Mouse (Mus musculus) mouse embryonic stem cell (cell line): Measurements from ENCODE around the gene Scyl3.

Experiments used
- in situ Hi-C, 2 experiments: fragments of 300-500 bp; cut with MboI; formaldehyde crosslinking; loops; 1 replicate in 1 of 2; 3 replicates in 1 of 2; pipeline ENCODE4 v1.14.3; 2019 to 2020; ENCODE audit warnings: low sequenced_read_pairs in 2 of 2, low pct_unique_long_range_greater_than_20kb in 1 of 2, mixed read lengths in 1 of 2; ENCODE audit not compliant: unreplicated experiment in 1 of 2

Scyl3 gene

DNA sequence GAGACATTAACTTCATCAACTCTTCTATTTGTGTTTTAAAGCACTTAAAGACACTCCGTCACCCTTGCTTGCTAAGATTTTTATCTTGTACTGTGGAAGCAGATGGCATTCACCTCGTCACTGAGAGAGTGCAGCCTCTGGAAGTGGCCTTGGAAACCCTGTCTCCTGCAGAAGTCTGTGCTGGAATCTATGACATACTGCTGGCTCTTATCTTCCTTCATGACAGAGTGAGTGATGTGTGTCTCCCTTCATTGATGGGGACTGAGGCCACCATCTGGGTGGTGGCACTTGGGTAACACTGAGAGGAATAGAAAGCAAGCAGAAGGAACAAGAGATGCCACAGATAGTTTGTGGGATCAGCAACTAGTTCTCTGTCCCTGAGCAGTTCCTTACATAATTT, 5.7 kb downstream of the Scyl3 start:
- in situ Hi-C loops = loop anchor here in 1 of 2 experiments (25.0 kb wide), 1 partner anchor 1222 kb away; no protein-coding TSS in a partner anchor

DNA sequence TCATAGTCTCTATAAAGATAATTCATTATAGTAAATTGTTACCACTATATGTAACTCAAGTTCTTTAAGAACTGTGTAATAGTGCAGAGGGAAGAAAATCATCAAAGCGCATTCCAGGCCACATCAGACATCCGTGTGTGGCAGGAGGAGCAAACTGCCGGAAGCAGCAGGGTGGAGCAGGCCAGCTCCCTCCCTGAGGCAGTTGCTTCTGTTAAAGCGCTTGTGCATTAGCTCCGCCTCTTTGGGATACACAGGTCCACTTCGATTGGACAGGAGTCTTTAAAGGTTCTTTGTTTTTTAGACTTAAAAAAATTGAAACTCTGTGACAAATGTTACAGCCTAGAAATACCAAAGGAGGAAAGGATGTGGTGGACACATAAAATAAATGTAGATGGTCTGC, 13.2 kb downstream of the Scyl3 start:
- in situ Hi-C loops = loop anchor here in 1 of 2 experiments (25.0 kb wide), 1 partner anchor 1230 kb away; no protein-coding TSS in a partner anchor

DNA sequence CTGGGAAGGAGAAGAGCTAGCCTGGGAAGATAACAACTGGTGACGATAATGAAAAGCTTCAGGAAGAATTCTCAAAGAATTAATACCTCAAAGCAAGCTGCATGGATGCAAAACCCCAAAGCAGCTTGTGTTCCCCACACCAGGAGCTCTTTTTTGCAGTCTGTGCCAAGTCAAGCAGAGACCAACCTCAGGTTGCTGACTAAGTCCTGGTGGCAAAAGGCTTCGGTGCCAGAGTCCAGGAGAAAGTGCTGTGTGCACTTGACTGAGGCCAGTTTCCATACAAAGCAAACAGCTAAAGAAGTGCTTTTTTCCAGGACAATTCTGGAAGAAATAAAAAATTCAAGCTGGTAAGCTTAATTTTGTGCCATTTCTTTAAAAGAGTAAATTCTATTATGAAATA, 24.5 kb downstream of the Scyl3 start:
- in situ Hi-C loops = no loop called here

DNA sequence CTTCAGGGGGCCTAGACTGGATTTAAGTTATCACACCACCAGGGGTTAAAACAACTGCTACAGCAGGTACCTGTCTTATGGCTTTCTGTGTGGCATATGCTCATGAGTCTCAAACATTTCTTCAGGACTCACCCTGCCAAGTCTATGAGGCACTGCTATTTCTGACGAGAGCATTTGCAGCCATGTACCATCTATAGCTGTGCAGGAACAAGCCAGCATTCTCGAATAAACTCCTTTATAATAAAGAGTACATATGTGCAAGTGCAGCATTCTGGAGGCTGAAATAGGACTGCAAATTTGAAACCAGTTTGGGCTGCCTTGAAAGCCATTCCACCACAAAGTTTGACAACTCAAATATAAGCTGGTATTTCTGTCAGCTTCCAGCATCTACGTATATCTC, 29.1 kb downstream of the Scyl3 start:
- in situ Hi-C loops = no loop called here

DNA sequence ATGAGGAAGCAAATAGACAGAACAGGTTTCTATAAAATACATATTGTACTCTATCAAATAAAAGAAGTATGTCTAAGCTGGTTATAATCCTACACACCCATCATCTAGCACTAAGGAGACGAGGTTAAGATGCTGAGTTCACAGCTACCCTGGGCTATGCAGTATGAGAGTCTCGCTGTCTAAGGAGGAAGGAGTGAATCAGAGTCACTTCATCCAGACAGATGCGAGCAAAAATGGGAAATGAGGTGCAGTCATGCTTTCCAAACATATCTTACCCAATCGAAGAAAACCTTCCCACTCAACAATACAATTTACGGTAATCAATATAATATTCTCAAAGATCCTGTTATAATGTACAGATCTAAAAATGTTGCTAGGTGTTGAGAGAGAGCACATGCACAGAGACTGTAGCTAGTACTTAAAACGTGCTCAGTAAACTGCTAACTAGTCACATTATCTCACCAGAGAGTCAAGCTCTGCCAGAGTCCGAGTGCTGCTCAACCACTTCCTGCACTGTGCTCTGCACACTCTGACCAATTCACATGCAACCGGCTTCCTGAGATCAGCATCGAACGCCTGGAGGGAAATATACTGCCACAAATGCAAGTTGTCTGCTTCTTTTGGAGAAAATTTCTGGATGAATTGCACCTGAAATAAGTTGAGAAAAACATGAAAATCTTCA, 35.2 kb downstream of the Scyl3 start:
- in situ Hi-C loops = no loop called here

DNA sequence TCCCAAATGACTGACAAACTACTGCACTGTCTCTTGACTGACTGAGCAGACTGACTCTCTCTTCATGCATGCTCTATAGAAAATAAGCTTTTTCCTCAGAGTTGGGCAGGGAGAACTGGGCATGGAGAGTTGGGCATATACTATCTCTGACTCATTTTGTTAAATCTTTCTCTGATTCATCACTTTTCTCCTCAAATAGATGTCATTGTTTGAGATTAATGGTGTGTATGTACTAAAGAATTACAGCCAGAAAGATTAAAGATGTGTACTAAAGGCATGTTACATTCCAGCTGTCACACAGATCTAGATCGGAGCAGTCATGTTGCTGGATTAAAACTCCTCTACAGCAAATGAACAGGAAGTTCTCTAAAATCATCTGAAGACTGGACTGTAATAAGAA, 45.6 kb downstream of the Scyl3 start:
- in situ Hi-C loops = no loop called here

DNA sequence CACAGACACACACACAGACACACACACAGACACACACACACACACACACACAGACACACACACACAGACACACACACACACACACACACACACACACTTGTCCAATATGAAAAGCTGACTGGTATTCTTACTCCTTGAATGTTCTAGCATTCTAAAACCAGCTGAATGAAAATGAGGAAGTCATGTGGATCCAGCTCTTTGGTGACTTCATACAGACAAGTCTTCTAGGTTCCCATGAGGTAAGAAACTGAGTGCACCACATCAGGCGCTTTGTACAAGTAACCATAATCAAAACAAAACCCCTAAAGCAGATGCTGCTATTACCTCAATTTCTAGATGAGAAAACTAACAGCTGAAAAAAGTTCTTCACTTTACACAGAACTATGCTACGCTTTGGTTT, 46.2 kb downstream of the Scyl3 start:
- in situ Hi-C loops = loop anchor here in 1 of 2 experiments (25.0 kb wide), 1 partner anchor 1263 kb away; no protein-coding TSS in a partner anchor

DNA sequence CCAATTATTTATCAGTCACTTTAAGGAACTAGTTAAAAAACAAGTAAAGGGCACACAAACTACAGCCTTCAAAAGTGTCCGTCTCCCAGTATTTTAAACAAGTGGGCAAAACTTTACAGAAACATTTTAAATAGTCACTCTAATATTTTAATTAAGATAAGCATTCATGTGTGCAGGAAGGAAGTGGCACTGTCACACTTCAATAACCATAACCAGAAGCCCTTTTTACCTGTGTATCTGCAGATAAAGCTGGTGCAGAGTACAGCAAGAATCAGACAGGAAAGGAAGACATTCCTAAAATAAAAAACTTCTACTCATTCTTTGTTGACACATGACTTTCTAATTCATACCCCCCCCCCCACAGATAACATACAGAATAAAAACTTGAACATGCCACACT, 47.6 kb downstream of the Scyl3 start:
- in situ Hi-C loops = loop anchor here in 1 of 2 experiments (25.0 kb wide), 1 partner anchor 1264 kb away; no protein-coding TSS in a partner anchor

DNA sequence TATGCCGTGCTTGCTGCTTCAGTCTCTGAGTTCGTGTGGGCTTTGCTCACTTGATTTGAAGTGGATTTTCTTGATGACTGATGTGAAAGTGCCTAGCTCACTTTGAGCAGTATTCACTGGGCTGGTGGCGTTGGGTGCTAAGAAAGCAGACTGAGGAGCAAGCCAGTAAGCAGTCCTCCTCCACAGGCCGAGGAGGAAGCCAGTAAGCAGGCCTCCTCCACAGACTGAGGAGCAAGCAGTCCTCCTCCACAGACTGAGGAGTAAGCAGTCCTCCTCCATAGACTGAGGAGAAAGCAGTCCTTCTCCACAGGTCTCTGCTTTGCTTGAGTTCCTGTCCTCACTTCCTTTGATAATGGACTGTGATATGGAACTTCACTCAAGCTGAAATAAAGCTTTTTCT, 63.5 kb downstream of the Scyl3 start:
- in situ Hi-C loops = loop anchor here in 1 of 2 experiments (25.0 kb wide), 1 partner anchor 1280 kb away; no protein-coding TSS in a partner anchor

DNA sequence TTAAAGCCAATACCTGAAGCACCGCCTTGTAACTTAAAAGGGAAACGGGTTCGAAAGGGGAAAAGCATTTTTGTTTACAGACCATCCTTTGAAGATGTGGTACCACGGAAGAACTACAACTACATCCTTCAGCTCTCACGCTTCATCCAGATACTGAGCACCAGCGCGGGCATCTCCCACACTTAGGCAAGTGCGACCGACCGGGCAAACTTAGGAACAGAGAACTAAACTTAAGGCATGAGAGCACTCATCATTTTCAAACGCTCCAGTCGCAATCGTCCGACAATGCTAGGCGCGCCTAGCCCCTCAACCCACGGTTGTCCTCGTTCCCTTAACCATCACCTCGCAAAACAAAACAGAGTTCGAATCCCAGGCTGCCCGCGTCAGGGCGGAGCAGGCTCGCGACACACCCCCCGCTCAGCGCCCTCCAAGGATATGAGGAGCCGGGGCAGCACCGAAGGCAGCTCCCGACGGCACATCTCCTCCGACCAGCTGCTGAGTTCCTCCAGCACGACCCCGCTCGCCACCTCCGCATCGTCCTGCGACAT, 65.3 kb downstream of the Scyl3 start:
- in situ Hi-C loops = loop anchor here in 1 of 2 experiments (25.0 kb wide), 1 partner anchor 1282 kb away; no protein-coding TSS in a partner anchor

DNA sequence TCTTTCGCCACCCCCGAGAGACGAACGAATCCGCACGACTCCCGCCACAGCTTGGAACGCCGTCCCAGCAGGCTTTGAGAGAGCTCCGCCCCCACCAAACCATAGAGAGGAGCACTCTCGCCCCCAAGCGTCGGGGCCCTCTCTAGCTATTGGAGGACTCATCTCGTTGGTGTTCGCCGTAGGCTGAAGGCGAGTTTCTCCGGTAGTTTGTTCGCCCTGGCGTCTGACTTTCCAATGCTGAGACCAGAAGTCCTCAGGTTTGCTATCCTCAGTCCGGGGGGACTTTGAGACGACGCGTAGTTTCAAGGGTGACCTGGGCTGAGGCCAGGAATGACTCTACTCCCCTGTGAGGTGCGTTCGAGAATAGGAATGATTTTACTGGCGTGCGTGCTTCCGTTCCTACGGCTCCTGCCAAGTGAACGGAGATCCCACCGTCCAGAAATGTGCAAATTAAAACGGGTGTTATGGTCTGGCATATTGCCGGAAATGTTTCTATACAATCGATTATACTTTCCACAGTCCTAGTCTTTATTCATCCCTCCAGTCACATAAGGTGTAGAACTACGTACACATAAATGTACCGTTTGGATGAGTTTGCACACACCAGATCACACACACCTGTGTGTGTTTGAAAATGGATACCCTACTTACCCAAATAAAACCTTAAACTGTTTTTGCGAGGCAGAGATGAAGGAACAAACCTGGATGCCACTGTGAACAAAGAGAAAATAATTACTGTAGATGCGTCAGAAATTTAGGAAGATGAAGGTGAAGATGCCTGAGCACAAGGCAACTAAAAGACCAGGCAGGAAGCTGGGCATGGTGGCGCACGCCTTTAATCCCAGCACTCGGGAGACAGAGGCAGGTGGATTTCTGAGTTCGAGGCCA, 66.1 kb downstream of the Scyl3 start, which contains the start of the genes BC055324 and Mettl18:
Gene BC055324 (minus strand): TSS at position 76 of the 888 bp plus-strand sequence.
Gene Mettl18 (plus strand): TSS at position 169 of the 888 bp plus-strand sequence.
- in situ Hi-C loops = loop anchor here in 1 of 2 experiments (25.0 kb wide), 1 partner anchor 1283 kb away; no protein-coding TSS in a partner anchor

DNA sequence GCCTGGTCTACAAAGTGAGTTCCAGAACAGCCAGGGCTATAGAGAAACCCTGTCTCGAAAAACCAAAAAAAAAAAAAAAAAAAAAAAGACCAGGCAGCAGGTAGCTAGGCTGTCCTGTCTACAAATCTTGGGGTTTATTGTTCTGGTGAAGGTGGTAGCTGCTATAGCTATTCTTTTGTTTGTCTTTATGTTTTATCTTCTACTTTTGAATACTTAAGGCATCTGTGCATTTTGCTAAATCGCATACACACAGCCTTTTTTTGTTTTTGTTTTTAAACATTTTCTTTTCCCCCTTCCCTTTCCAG, 66.7 kb downstream of the Scyl3 start:
- in situ Hi-C loops = loop anchor here in 1 of 2 experiments (25.0 kb wide), 1 partner anchor 1283 kb away; no protein-coding TSS in a partner anchor

DNA sequence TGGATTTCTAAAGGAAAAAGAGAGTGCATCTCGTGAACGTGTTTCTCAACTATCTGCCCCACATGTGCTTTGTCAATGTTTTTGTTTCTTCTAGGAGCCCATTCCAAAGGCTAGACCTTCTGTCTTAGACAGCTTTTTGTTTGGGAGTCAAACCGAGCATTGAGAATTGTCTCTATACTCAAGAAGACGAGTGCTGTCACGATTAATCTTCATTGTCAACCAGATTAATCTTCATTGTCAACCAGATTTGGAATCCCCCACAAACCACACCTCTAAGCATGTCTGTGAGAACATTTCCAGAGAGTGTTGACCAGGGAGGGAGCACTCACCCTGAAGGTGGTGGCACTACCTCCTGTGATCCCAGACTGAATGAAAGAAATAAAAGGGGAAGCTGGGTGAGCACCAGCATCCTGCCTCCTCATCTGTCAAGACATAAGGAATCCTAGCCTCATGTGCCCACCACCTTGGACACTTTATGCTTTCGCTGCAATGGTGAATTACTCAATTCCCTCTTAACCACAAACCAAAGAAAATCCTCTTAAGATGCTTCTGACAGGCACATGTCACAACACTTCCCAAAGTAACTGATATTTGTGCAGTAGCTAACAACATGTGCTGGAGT, 73.0 kb downstream of the Scyl3 start:
- in situ Hi-C loops = no loop called here

DNA sequence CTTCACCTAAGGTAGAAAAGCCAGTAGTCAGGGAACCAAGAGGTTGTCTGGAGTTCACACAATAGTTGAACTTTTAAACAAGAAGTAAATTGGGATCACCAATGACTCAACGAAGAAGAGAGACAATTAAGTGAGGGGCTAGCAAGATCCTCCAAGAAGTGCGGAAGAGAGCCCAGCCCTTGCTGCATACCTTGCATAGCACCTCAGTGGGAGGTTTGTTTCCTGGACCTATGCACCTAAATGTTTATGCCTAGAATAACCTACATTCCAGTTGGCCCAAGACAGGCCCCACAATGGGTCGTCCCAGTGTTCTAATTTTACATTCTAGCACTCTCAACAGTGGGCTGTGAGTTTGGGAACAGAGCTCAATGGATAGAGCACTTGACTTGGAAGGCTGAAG, 75.4 kb downstream of the Scyl3 start:
- in situ Hi-C loops = no loop called here
